Mouse (Mus musculus): ENCODE measurements around the gene Oas1e. TPM values are rescaled to one million over a fixed set of nuclear protein-coding genes. Genes with fewer than 3 reads are reported as not detected.
A peak's percentile ranks its signal among the peaks of the same experiment; 100 is the strongest.

Oas1e gene
- total RNA-seq, 4 experiments from 2014 or later: not detected

DNA sequence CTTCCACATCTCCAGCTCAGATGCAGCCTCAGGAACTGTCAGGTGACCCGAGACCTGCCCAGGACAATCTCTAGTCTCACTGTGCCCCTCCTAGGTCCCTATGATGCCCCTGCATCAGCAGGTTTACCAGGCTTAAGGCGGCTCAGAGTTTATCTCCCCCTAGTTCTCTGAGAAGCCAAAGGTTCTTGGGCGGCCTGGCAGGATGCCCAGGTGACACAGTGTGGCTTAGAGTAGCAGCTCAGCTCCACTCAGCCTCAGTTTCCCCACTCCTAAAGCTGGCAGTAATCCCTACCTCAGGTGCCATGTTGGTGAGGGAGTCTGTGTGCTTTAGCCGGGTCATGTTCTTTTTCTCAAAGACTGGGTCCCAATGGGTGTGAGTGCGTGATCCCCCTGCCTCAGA, 18.5 kb downstream of the Oas1e start:
- DNase-seq (ENCODE audit: low spot score in 2 of 2): no peak

DNA sequence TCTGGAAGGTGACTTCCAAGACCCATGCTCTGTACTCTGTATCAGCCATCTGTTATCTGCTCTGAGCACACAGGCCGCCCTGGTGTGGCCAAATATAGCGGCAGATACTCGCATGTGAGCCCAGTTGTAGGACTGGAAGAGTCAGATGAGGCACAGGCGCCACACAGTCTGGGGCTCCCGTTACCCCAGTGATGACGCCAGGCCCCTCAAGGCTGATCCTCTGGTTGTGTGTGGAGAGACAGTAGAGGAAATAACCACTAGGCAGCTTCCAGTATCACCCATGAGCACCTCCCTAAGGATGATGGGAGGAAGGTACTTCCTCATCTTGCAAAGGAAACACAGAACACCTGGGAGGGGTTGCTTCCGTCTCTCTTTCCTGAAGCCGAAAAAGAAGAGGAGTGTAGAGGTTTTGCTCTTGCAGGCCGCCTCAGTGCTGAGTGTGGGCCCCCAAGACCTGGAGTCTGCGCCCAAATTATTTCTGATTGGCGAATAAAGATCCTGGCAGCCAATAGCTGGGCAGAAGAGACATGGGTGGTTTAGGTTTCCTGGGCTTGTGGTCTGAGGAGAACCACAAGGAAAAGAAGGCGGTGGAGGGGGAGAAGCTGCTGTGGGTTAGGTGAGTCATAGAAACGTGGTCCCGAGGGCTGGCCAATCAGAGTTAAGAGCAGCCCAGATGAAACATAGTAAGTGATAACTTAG, 19.9 kb downstream of the Oas1e start:
- no peak for DNase-seq (ENCODE audit: low spot score in 2 of 2)

DNA sequence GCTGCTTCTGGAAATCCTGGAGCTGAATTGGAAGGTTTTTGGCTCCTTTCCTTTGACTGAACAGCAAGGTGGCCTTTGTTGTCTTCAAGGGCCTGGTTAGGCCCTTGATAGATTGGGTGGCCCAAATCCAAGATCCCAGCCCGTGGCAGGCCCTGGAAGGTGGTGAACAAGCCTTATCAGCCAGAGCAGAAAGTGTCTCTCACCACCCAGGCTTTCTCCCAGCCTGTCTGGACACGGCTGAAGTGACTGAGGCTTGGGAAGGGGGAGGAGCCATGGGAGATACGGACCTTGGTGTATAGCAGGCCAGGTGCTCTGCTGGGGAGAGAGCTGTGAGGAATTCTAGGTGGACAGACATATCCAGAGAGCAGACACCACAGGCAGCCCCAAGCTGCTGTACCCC, 25.9 kb downstream of the Oas1e start:
- DNase-seq (ENCODE audit: low spot score in 2 of 2): no peak

DNA sequence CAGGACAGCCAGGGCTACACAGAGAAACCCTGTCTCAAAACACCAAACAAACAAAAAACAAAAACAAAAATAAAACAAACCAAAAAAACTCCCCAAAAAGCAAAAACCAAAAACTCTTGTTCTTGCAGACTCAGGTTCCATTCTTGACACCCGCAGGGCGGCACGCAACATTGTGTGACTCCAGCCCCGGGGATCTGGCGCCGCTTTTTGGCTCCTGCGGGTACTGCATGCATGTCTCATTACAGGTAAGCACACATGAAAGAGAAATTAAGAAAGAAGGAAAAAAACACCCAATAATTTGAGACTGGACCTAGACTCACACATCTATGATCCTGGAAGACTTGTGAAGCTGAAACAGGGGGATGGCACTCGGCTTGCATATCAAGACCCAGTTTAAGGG, 30.3 kb downstream of the Oas1e start:
- DNase-seq (ENCODE audit: low spot score in 2 of 2): no peak

DNA sequence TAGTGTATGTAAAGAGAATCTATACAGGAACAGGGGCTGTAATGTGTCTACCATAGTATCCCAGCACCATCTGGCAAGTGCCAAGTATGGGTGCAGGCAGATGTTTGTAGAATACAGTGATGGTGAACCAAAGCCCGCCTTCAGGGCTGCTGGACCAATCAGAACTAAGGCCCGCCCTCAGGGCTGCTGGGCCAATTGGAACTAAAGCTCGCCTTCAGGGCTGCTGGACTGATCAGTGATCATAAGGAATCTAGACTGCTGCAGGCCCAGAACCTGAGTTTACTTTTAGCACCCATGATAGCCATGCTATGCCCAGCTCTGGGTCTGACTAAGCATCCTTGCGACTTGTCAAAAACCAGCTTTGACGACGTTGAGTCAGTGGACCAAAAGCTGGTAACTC, 33.4 kb downstream of the Oas1e start:
- DNase-seq (ENCODE audit: low spot score in 2 of 2): no peak

DNA sequence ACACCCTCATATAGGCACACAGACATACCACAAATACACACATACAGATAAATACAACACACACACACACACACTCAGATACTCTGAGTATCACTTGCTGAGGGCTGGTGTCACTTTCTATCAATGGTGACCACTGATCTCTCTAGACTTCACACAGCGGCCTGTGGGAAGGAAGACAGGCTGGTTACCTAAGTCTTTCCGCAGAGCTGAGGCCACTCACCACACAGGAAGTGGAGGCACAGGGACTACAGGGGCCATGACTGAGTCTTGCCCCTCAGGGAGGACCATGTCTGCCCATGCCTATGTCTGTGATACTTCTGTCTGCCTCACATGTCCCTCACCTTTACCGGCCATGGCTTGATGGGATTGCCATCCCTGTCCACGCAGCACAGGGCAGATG, 41.1 kb downstream of the Oas1e start:
- DNase-seq (ENCODE audit: low spot score in 2 of 2): no peak

DNA sequence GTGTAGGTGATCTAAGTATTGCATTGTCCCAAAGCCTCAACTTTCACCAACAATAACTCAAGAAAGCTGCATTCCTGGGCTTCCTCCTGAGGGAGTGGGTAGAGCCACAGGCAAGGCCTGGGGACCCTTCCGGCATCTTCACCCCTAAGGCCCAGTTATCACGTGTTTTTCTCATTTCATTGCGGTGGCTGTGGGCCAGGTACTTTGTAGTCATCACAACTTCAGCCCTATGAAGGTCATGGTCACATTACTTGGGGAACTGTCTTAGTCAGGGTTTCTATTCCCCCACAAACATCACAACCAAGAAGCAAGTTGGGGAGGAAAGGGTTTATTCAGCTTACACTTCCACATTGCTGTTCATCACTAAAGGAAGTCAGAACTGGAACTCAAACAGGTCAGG, 42.5 kb downstream of the Oas1e start:
- DNase-seq (ENCODE audit: low spot score in 2 of 2): no peak

DNA sequence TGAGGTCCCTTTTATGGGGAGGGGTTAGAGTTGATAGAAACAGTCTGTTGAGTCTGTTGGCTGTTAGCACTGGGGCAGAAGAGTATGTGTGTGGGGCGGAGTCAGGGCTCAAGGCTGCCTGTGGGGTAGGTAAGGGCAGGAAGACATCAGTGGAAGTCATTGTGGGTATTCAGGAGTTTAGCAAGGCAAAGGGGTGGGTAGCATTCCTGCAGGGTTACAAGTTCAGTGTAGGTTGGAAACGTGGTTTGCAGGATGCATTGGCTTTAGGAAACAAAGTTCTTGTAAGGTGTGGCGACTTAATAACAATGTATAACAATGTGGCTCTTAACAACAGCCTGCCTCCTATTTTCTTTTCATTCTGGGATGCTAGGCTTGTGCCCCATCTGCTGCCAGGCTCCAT, 44.1 kb downstream of the Oas1e start:
- no peak for DNase-seq (ENCODE audit: low spot score in 2 of 2)

DNA sequence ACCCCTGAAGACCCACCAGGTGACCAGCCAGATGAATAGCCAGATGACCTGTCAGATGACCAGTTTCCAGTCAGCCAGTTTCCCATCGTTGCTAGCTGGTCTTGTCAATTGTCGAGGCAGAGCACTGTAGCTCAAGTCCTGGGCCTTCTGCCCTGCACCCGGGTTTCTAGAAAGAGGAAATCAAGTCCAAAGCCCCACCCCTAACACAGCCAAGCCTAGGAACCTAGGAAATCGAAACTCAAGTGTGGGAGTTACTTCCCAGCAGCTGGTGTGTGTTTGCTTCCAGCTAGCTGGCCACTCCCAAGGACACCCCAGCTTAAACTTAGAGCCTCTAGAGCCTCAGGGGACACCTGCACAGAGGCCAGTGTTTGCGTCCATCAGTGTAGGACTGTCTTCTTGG, 45.6 kb downstream of the Oas1e start, which contains the start of gene Oas2:
Gene Oas2, minus strand, starts transcription at position 166 of the 400 bp plus-strand sequence.
- no peak for DNase-seq (ENCODE audit: low spot score in 2 of 2)

DNA sequence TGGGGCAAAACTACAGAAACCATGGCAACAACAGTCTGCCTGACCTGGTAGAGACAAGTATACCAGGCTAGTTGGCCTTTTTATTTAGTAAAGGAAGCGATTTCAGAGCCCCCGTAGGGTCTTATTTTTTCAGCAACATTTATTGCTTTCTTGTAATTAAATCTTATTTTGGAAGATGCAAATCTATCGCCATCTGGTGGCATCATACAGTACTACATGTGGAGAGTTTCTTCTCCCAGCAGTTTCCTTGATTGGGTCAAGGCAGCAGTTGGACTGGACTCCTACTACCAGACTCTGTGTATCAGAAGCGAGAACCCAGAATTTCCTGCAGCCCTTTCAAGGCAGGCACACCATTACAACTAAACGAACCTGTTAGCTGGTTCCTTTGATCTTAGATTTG, 48.9 kb downstream of the Oas1e start:
- DNase-seq (ENCODE audit: low spot score in 2 of 2): peak in 1 of 2 experiments; percentile 20

DNA sequence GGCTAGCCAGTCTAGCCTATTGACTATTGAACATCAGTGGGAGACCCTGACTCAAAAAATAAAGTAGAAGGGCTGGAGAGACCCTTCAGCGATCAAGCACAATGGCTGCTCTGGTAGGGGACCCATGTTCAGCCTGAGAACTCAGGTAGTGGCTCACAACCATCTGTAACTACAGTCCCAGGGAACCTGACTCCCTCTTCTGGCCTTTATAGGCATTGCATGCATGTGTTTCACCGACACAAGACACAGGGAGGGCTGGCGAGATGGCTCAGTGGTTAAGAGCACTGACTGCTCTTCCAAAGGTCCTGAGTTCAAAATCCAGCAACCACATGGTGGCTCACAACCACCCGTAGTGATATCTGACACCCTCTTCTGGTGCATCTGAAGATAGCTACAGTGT, 53.2 kb downstream of the Oas1e start:
- no peak for DNase-seq (ENCODE audit: low spot score in 2 of 2)

Other genes starting within 250 kb of the Oas1e start
- gene Tpcn1, start 206.9 kb downstream of the Oas1e start, total RNA-seq (2022): 10 to 100 TPM; 32.5 to 41.9 (median 34.2) TPM
- 1 to 10 TPM in 3 of 4 experiments, under 1 TPM in 1; 0.78 to 1.3 (median 1.3) TPM for gene Iqcd, start 206.5 kb downstream of the Oas1e start, total RNA-seq (2022)
- 10 to 100 TPM; 25.1 to 30.2 (median 28.8) TPM for gene Rita1, start 182.9 kb downstream of the Oas1e start, total RNA-seq (2022)
- 10 to 100 TPM; 32.4 to 36.9 (median 35.7) TPM for gene Ddx54, start 182.8 kb downstream of the Oas1e start, total RNA-seq (2022)
- gene Cfap73, start 161.3 kb downstream of the Oas1e start, total RNA-seq (2022): under 1 TPM in 2 of 4 experiments, not detected in 2; 0.55 to 0.58 TPM
- 10 to 100 TPM; 68.8 to 89.5 (median 83.1) TPM for gene Rasal1, start 146.7 kb downstream of the Oas1e start, total RNA-seq (2022)
- gene Dtx1, start 83.6 kb downstream of the Oas1e start, total RNA-seq (2022): 10 to 100 TPM; 64.7 to 71.7 (median 69.7) TPM
- under 1 TPM in 2 of 4 experiments, not detected in 2; 0.21 to 0.27 TPM for gene Oas2, start 45.7 kb downstream of the Oas1e start, total RNA-seq (2022)
- not detected for gene Oas3, start 17.9 kb downstream of the Oas1e start, total RNA-seq (2022)
- 1 to 10 TPM in 3 of 4 experiments, under 1 TPM in 1; 0.46 to 1.9 (median 1.5) TPM for gene Oas1c, start 17.0 kb upstream of the Oas1e start, total RNA-seq (2022)
- gene Oas1f, start 51.8 kb upstream of the Oas1e start, total RNA-seq (2022): not detected
- gene Oas1h, start 65.9 kb upstream of the Oas1e start, total RNA-seq (2022): not detected
- 1 to 10 TPM in 1 of 4 experiments, under 1 TPM in 1, not detected in 2; 0.27 to 1.4 TPM for gene Oas1g, start 92.1 kb upstream of the Oas1e start, total RNA-seq (2022)
- gene Oas1a, start 112.0 kb upstream of the Oas1e start, total RNA-seq (2022): under 1 TPM; 0.20 to 0.86 (median 0.57) TPM
- gene Oas1d, start 119.0 kb upstream of the Oas1e start, total RNA-seq (2022): not detected
- 100 to 1,000 TPM; 305 to 327 (median 312) TPM for gene Rph3a, start 214.6 kb upstream of the Oas1e start, total RNA-seq (2022)

Measured in left cerebral cortex, adult 8-10 months (tissue).